Mouse (Mus musculus) kidney, postnatal 0 days (tissue): Measurements from ENCODE around the gene Abhd17a. TPM values are rescaled to one million over a fixed set of nuclear protein-coding genes. Genes with fewer than 3 reads are reported as not detected.

Source experiments
- ATAC-seq: fragments of 200-750 bp; cut with Nextera tagmentation; replicated peaks from 2 replicates; pipeline ENCODE4 v1.8.0; 2017; ENCODE audit warnings: low read depth, moderate number of reproducible peaks, moderate TSS enrichment, moderate library complexity; ENCODE audit not compliant: low FRiP score
- DNase-seq: peaks from one replicate; pipeline ENCODE4 v3.0.0-alpha.2; 2016; ENCODE audit warnings: low spot score
- H3K27ac ChIP-seq: fragments of 300-500 bp; sonication (generic); 2 replicates; pipeline ENCODE4 v1.5.1; 2014; ENCODE audit warnings: mild to moderate bottlenecking
- H3K27me3 ChIP-seq: fragments of 300-500 bp; sonication (generic); 2 replicates; pipeline ENCODE4 v1.6.1; 2014; ENCODE audit warnings: low read length, mixed read lengths; ENCODE audit not compliant: insufficient read depth
- H3K36me3 ChIP-seq: fragments of 300-500 bp; sonication (generic); 2 replicates; pipeline ENCODE4 v1.6.1; 2014; ENCODE audit warnings: low read length, mixed read lengths; ENCODE audit not compliant: insufficient read depth
- H3K4me1 ChIP-seq: fragments of 300-500 bp; sonication (generic); replicated peaks from 2 replicates; pipeline ENCODE4 v1.6.1; 2014; ENCODE audit warnings: antibody characterized with exemption, low read length, mixed read lengths; ENCODE audit not compliant: insufficient read depth
- H3K4me2 ChIP-seq: fragments of 300-500 bp; sonication (generic); 2 replicates; pipeline ENCODE4 v1.6.1; 2014; ENCODE audit warnings: mild to moderate bottlenecking, low read length, moderate library complexity, mixed read lengths
- H3K4me3 ChIP-seq: fragments of 300-500 bp; sonication (generic); replicated peaks from 2 replicates; pipeline ENCODE4 v1.5.1; 2014; ENCODE audit warnings: low read depth, low read length
- H3K9ac ChIP-seq: fragments of 300-500 bp; sonication (generic); 2 replicates; pipeline ENCODE4 v1.6.1; 2014; ENCODE audit warnings: low read depth, low read length
- H3K9me3 ChIP-seq: fragments of 300-500 bp; sonication (generic); replicated peaks from 2 replicates; pipeline ENCODE4 v1.6.1; 2016; ENCODE audit warnings: low read length, inconsistent platforms, mixed read lengths
- CTCF ChIP-seq: IDR thresholded peaks from 2 replicates; pipeline ENCODE4 v1.5.1; 2016; ENCODE audit warnings: antibody characterized with exemption, low read depth, mild to moderate bottlenecking, moderate library complexity
- WGBS: fragments of 180-500 bp; shearing (Covaris S2); extraction: QIAGEN DNeasy Blood & Tissue Kit; methylation state at CpG from one replicate; pipeline ENCODE4 v1.1.7; 2014; 5-methylcytosine and 5-hydroxymethylcytosine counted together
- polyA plus RNA-seq: library from polyadenylated mRNA; unstranded; fragments of >200 nt; fragmentation: Nextera tagmentation; extraction: Ambion mirVana; gene quantifications from 2 replicates; pipeline ENCODE4 v1.2.1, GENCODE M21; 2015

Abhd17a gene
- polyA plus RNA-seq, 1 experiment from 2014 or later, result 121 TPM

DNA sequence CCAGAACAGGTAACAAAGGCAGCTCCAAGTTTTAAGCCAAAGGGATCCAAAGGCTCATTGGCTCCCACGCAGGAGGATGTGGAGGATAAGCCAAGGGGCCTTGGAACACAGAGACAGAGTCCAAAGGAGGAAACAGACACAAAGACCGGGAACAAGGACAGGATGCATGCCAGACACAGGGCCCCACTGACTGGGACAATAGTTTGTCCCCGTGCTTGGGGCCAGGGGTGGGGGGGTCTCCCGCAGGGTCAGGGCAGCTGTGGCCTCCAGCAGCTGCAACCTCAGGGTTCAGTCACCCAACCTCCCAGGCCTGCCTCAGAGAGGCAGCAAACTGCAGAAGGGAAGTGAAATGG is 2.9 kb downstream of the Abhd17a start:
- Histone ChIP-seq H3K4me2 (peak overlapping the region; percentile 31; the same call in 1 of the 2 replicates), H3K27me3 (no peaks in the 10 kb centered on the region), H3K9ac (0 out of 2 replicates have a peak overlapping the region, but pooled peaks have one; percentile 51), H3K9me3 (no peaks in the 10 kb centered on the region), H3K4me3 (peak overlapping the region; percentile 3; the same call in 1 of the 2 replicates), H3K27ac (peak overlapping the region; percentile 77), H3K4me1 (peaks cover 17% of the 10 kb centered on the region), H3K36me3 (peaks cover 19% of the 10 kb centered on the region; the same call in 1 of the 2 replicates)
- WGBS, result 58% methylated on average over 4 of the region's 4 CpGs
- ATAC-seq (no peak), DNase-seq (peak; percentile 61)
- TF ChIP-seq CTCF, result no peak

- 91% methylated on average over 46 of the region's 51 CpGs for WGBS
- ATAC-seq, result no peak
Measured at GRCm38 (mm10) chr10:80586407-80587304, 3.5 kb downstream of the Abhd17a start.

GRCm38 (mm10) chr10:80585581-80585980 is 4.6 kb downstream of the Abhd17a start:
- DNase-seq, result no peak
- Histone ChIP-seq H3K36me3 (peaks cover 19% of the 10 kb centered on the region; the same call in 1 of the 2 replicates), H3K4me2 (peak overlapping the region; percentile 31), H3K9me3 (no peaks in the 10 kb centered on the region), H3K27me3 (no peaks in the 10 kb centered on the region), H3K4me1 (peaks cover 17% of the 10 kb centered on the region), H3K9ac (no peak overlapping the region; the same call in 1 of the 2 replicates), H3K4me3 (no peak overlapping the region), H3K27ac (no peak overlapping the region)
- TF ChIP-seq CTCF, result no peak
- ATAC-seq, result no peak
- 86% methylated on average over 8 of the region's 8 CpGs for WGBS

More at GRCm38 (mm10) chr10:80586407-80587304, 3.5 kb downstream of the Abhd17a start:
- TF ChIP-seq CTCF, result no peak
- peak overlapping the region; percentile 31 for H3K4me2 ChIP-seq
- H3K9me3 ChIP-seq, result no peaks in the 10 kb centered on the region
- H3K9ac ChIP-seq, result peak overlapping the region; percentile 51
- H3K27me3 ChIP-seq, result no peaks in the 10 kb centered on the region
- no peak for DNase-seq
- H3K4me3 ChIP-seq, result peak overlapping the region; percentile 3; the same call in 1 of the 2 replicates
- H3K4me1 ChIP-seq, result peaks cover 17% of the 10 kb centered on the region
- H3K36me3 ChIP-seq, result peaks cover 19% of the 10 kb centered on the region; the same call in 1 of the 2 replicates
- H3K27ac ChIP-seq, result peak overlapping the region; percentile 77

DNA sequence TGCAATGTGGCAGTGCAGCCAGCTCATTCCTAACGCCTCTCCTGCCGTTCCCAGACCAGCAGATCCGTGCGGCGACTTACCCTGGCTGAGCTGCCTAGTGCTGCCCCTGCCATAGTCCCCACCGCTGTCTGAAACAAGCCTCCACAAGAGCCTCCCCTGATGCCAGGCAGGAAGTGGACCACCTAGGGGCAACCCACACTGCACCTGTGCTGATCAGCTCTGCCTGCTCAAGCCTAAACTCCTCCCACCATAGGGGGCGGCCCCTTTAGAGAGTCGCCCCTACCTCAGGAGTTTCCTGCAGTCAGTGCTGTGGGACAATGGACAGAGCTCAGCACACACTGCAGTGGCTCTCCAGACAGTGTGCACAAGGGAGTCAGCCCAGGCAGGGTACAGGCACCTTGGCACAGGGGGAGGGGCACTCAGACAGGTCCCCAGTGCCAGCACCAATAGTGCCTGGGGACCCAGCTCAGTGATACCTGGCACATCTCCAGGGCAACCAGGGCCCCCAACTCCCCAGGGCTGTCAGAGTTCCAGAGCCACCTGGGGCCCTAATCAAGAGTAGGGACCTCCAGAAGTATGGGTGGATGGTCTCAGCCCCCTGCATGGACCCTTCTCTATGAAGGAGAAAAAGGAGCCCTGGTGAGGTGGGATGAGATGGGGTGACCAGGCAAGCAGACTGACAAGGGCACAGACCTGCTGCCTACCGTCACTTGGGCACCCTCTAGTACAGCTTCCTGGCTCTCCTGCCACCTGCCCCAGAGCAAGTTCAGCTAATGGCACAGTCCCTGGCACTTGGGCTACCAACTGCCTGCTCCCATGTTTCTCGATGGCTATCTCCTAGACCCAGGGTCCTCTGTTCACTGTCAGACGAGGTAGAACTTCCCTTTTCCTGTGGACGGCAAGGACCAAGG is 5.2 kb downstream of the Abhd17a start:
- 0 out of 2 replicates have a peak overlapping the region, but pooled peaks have one; percentile 5 for H3K4me3 ChIP-seq
- no peaks in the 10 kb centered on the region for H3K9me3 ChIP-seq
- H3K36me3 ChIP-seq, result peaks cover 19% of the 10 kb centered on the region; the same call in 1 of the 2 replicates
- H3K4me2 ChIP-seq, result peak overlapping the region; percentile 31; the same call in 1 of the 2 replicates
- H3K4me1 ChIP-seq, result peaks cover 17% of the 10 kb centered on the region
- peak overlapping the region; percentile 15; the same call in 1 of the 2 replicates for H3K27ac ChIP-seq
- H3K9ac ChIP-seq, result no peak overlapping the region
- no peaks in the 10 kb centered on the region for H3K27me3 ChIP-seq
- WGBS, result 71% methylated on average over 12 of the region's 12 CpGs
- TF ChIP-seq CTCF, result no peak
- DNase-seq, result no peak
- ATAC-seq, result peak; percentile 16; the same call in 1 of the 2 replicates

GRCm38 (mm10) chr10:80584045-80584488 is 6.1 kb downstream of the Abhd17a start:
- H3K27me3 ChIP-seq, result no peaks in the 10 kb centered on the region
- no peak overlapping the region for H3K9ac ChIP-seq
- peak overlapping the region; percentile 5; the same call in 1 of the 2 replicates for H3K4me2 ChIP-seq
- H3K27ac ChIP-seq, result peak overlapping the region; percentile 48; the same call in 1 of the 2 replicates
- no peak overlapping the region for H3K4me3 ChIP-seq
- WGBS, result 43% methylated on average over 12 of the region's 12 CpGs
- peak; percentile 52 for ATAC-seq
- H3K36me3 ChIP-seq, result peaks cover 19% of the 10 kb centered on the region; the same call in 1 of the 2 replicates
- peaks cover 17% of the 10 kb centered on the region for H3K4me1 ChIP-seq
- TF ChIP-seq CTCF, result no peak
- no peaks in the 10 kb centered on the region for H3K9me3 ChIP-seq
- DNase-seq, result peak; percentile 18
